Mouse (Mus musculus): Measurements from ENCODE around the gene Atg16l2.

Gene Atg16l2

DNA sequence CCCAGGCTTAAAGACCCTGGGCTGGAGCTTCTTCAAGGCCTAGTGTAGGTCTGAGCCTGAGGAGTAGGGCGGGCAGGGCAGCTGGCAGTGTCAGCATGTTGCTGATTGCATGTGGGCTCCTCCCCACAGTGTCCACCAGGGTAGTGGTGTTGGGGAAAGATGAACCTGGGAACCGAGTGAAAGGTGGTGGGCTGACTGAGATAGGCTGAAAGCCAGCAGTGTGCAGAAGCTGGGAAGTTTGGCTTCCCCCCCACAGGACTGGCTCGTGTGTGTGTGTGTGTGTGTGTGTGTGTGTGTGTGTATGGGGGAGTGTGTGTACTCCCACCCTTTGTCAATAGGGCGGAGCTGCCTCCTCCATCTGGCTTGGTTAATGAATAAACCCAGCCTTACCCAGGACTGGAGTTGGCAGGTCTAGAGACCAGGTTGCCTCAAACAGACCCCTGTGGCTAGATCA, 21.1 kb upstream of the Atg16l2 start:
- CTCF ChIA-PET: no interaction called here

DNA sequence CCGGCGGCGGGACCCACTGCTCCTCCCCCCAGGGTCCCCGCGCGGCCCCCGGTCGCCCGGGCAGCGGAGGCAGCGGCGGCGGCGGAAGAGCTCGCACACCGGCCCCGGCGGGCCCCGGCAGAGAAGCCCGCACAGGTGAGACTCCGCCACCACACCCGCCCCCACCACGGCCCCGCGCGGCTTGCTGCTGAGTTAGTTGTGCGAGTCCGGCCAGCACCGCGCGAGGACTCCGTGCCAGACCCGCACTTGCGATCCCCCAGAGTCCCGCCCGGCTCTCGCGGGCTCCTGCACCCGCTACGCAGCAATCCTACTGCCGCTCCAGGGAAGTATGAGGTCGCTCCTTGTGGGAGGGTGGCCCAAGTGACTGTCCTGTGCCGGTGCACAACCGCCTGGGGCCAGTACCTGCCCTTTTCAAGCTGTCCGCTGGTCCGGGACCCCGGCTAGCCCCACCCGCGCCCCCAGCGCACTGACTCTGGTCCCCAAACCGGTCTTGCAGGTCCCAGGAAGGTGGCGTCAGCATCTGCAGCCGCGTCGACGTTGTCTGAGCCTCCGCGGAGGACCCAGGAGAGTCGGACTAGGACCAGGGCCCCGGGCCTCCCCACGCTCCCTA, 19.3 kb upstream of the Atg16l2 start:
- CTCF ChIA-PET: interaction anchor here (0.7 kb wide), 1 partner anchor 177 kb away, joined by 3 read pairs; no protein-coding TSS in a partner anchor

DNA sequence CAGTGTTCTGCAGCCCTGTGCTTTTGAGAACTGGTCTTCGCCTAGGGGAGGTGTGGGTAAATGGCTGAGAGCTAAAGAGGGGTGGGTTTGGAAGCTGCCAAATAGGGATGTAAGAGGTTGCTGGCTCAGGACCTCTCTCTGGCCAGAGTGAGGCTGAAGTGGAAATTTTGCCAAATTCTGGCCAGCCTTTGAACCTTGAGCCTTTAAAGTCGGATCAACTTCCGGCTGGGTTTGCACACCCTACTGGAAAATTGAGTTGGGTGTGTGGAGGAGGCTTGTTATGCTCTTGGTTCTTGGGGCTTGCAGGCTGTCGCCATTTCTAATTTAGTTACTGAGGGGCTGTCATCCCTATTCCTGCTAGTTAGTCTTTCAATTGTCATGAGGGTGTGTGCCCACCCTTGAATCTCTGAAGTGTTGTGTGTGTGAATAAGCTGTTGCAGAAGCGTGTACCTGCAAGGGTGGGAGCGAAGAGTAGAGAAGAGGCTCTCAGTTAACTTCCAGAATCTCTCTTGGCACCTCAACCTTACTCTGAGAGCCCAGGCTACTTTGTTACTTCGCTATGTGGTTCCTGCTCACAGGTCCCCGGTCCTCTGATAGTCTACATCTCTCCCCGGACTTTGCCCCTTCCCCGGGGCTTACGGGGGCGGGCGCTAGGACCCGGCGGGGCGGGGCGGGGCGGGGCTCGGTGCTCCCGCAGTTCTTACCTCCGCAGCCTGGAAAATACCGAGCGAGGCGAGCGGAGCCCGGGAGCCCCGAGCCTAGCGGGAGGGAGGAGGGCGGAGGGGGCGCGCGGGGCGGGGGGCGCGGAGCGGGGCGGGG, 18.6 kb upstream of the Atg16l2 start:
- CTCF ChIA-PET: interaction anchor here (0.7 kb wide), 1 partner anchor 176 kb away, joined by 3 read pairs; no protein-coding TSS in a partner anchor

DNA sequence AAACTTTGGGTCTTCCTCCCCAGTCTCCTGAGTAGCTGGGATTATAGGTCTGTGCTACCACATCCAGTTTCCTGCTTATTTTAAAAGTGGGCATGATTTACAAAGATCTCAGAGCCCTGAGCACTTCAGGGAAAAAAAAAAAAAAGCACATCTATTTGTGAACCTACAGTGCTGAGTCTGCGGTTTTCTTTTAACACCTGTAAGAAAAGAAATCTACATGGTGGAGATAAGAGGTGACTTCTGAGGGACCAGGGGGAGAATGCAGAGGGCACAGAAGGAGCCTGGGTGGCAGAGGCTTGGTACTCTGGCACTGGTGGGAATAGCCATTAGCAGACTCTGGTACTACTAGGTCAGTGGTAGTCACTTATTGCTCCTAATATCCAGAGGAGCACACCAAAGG, 17.7 kb upstream of the Atg16l2 start:
- CTCF ChIA-PET: interaction anchor here (0.7 kb wide), 1 partner anchor 23 kb away, joined by 12 read pairs; no protein-coding TSS in a partner anchor

DNA sequence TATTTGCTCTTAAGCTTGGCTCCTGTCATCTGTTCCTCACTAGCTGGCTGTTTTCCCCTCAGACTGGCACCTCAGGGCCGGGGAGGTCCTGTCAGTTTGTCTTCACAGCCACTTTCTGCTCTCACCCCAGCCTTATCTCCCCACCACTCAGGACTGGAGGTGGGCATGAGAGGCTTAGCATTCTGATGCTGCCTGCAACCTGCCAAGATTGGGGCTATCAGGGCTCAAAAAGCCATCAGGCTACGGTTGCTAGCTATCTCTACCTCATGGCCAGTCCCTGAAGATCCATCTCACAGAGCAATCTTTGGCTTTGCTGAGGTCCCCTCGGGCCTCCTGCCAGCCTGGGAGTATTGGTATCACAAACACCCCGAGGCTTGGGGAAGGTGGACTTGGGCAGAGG, 16.8 kb upstream of the Atg16l2 start:
- CTCF ChIA-PET: no interaction called here

DNA sequence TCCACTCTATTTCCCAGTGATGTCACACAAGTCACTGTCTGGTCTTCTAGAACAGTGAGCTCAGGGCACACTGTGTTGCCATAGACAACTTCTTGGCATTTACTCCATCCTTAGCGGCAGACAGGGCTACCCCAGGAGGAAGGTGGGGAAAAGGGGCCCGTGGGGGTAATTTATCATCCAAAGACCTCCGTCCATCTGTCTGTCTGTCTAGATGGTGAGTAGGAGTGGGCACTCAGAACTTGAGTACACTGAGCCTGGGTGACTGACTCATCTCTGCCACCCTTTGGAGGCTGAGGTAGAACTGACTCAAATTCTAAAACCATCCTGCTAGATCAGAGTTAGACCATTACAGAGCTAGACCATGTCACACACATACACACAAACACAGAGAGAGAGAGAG, 15.0 kb upstream of the Atg16l2 start, which contains the start of gene Stard10:
Gene Stard10 (plus strand): TSS at position 73 of the 400 bp plus-strand sequence.
- CTCF ChIA-PET: no interaction called here

DNA sequence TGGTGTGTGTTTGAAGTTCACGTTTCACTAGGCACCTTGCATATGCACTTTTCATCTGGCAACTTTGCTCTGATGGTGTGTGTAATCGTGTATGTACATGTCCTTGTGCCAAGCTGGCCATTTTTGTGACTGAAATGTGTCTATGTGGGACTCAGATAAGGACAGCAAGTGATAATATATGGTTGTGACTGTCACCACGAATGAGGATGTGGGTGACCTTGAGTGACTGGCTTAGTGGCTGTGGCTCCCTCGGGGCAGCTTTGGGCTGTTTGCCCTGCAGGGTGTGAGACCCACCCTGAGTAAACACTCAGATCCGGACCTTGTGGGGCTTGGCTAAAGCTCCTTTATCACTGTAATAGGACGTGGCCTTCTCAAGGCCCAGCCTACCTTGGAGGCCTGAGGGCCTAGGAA, 14.5 kb upstream of the Atg16l2 start:
- CTCF ChIA-PET: no interaction called here

DNA sequence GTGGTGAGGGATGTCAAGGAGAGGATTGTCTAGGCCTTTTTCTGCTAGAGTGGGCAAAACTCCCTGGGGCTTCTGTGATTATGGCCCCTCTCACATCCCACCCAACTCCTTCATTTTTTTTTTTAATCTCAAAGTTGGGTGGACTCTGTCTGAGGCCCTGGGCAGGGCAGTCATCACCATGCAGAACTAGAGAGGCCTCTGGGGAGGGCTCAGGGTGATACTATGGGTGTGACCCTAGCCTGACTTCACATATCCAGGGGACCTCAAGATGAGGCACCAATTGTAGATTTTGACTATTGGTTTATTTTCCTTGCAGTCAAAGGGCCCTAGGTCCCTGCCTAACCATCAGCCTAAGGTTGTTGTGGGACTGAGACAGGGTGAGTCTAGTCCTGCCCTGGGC, 13.6 kb upstream of the Atg16l2 start:
- CTCF ChIA-PET: no interaction called here

DNA sequence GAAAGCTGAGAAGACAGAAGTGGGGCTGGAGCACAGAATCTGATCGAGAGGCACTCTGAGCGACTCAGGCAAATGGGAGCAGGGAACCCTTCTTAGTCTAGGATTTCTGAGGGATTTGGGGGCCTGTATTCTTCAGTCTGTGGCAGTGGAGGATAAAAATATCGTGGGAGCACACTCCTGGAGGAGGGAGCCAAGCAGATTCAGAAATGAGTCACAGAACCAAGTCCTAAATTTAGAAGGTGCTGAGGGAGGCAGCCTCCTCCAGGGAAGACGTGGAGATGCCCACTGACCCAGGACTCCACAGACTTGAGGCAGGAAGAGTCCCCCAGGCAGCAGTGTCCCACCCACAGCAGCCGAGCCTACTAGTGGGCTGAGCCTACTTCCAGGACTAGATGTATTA, 12.3 kb upstream of the Atg16l2 start:
- CTCF ChIA-PET: no interaction called here

DNA sequence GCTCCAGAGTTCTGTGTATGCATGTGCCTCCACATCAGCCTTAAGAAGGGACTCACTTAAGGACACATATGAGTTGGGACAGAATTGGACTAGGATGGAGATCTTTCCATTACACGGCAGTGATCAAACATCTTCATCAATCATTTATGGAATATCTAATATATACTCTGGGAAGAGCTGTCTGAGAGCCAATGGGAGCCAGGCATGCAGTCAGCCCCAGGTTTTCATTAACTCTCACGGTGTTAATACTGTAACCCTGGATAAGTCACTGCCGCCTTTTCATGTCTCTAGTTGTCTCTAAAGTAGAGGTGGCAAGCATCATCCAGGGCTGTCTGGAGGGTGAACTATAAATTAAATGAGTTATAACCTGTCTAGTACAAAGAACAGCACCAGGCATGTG, 11.0 kb upstream of the Atg16l2 start:
- CTCF ChIA-PET: interaction anchor here (0.6 kb wide), 1 partner anchor 65 kb away, joined by 6 read pairs; no protein-coding TSS in a partner anchor

DNA sequence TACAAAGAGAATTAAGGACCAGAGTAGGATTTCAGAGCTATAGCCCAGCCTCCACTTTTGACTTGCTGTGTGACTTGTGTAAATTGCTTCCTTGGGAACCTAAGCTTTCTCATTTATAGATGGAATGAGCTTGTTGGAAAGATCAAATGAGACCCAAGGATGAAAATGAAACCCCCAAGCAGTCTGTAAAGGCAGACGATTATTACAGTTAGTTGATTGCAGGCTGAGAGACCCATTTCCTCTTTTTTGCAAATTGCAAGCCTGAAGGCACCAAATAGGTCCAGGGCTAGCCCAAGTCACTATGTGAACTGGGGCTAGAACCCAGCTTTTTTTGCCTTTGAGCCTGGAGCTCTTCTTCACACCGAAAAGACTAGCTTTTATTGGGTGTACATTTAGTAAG, 9.0 kb upstream of the Atg16l2 start:
- CTCF ChIA-PET: interaction anchor here (0.6 to 2.0 kb wide), 4 partner anchors 51 to 298 kb away, joined by 3 to 12 read pairs (median 6); no protein-coding TSS in a partner anchor

DNA sequence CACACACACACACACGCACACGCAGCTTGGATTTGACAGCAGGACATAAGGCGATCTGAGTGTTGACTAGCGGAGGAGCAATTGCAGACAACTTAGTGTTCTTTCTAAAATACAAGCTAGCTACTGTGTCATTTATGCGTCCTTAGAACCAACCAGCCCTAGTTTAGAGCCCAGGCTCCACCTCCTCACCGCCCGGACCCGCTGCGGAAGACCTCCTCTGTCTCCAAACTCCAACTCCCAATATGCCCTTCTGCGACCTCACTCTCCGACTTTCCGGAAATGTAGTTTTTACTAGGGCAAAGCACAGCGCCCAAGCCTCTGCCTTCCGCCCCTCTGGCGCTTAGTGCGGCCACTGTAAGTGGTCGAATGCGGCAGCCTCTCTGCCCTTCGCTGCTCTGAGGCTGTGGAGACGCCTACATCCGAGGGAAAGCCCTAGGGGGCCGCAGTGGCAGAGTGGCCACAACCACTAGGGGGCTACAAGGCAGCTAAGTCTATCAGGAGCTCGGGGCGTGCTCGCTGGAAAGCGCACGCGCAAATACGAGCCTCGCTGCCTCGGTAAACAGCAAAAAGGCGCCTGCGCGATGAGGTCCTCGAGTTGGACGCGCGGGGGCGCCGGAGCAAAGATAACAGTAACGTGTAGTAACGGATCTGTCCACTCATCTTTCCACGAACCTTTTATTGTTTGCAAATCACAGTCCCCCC, 8.4 kb upstream of the Atg16l2 start:
- CTCF ChIA-PET: interaction anchor here (0.6 to 2.0 kb wide), 5 partner anchors 52 to 297 kb away, joined by 3 to 12 read pairs (median 4); no protein-coding TSS in a partner anchor

DNA sequence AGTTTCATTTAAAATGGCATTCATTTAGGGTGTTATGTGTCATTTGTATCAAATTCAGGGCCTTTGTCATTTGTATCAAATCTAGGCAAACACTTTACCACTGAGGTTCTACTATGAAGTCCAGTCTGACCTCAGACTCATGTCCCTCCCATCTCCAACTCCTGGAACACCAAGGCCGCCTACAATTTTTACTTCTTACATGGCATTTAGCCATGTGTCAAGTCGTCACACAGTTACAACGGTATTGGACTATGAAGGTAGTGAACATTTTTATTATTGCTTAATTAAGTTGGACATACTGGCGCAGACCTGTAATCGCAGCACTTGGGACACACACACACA, 7.9 kb upstream of the Atg16l2 start:
- CTCF ChIA-PET: interaction anchor here (2.0 kb wide), 1 partner anchor 53 kb away, joined by 12 read pairs; no protein-coding TSS in a partner anchor

DNA sequence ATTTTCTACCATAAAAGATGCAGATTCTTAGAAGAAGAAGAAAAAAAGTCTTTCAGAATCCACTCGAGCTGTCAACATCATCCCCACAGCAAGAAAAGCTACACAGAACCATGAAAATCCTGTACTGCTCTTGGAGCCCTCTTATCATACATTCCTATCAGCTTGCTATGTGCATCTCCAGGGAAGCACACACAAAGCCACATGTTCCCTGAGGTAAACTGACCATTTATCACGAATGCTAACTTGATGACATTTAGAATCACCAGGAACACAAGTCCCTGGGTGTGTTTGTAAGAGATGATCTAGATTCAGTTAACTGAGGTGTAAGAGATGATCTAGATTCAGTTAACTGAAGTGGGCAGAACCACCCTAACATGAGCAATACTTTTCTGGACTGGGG, 4.8 kb upstream of the Atg16l2 start:
- CTCF ChIA-PET: no interaction called here

DNA sequence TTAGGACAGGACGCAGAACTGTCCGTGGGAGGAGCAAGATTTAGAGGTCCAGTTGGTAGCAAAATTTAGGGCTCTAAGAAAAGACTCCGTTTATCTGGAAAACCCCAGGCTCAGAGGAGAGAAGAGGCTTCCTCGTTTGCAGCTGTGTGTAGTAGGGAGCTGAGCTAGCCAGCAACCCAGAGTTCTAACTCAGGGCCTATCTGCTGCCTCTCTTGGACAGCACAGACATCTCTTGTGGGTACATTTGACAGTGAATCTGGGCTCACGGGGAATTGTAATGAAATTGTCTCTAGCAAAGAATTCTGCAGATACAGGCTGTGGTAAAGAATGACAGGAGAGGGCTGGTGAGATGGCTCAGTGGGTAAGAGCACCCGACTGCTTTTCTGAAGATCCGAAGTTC, 640 bp upstream of the Atg16l2 start:
- CTCF ChIA-PET: interaction anchor here (0.6 kb wide), 1 partner anchor 182 kb away, joined by 3 read pairs; no protein-coding TSS in a partner anchor

DNA sequence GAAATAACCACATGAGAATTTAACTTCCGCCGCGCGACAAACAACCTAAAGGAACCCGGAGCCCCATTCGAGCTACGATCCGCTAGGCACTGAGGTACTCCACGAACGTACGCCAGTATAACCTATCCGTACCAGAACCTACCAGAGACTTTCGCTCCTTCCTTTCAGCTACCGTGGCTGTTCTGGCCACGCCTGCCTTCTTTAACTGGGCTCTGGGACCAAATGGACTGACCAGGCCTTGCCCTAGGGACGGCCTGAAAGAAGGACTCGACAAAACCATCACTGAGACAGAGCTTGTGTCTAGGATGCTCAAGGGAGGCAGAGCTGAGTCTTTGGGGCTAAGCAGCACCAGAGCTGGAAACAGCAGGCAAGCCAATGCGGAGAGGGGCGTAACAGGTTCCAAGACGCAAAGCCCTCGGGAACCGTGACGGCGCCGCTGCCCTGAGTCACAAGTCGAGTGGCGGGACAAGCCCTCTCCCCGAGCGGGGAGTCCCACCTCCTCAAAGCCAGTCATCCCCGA, 630 bp downstream of the Atg16l2 start:
- CTCF ChIA-PET: interaction anchor here (0.6 to 1.3 kb wide), 4 partner anchors 13 to 111 kb away, joined by 3 to 10 read pairs (median 4); no protein-coding TSS in a partner anchor

DNA sequence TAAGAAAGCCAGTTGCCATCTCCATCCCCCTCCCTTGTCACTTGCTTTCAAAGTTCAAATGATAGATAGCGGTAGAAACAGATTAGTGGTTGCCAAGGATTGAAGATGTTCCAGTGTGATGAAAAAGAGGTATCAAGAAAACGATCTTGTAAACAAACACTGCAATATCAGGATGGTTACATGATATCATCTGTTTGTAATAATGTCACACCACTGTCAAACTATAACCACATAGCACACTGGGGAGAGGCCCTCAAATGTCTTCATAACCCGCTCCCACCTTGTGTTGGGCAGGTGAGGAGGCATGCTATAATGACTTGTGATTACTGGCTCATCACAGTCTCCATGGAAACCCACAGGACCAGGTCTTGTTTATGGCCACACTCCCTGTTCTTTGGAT, 3.7 kb downstream of the Atg16l2 start:
- CTCF ChIA-PET: interaction anchor here (0.7 kb wide), 1 partner anchor 43 kb away, joined by 3 read pairs; no protein-coding TSS in a partner anchor

DNA sequence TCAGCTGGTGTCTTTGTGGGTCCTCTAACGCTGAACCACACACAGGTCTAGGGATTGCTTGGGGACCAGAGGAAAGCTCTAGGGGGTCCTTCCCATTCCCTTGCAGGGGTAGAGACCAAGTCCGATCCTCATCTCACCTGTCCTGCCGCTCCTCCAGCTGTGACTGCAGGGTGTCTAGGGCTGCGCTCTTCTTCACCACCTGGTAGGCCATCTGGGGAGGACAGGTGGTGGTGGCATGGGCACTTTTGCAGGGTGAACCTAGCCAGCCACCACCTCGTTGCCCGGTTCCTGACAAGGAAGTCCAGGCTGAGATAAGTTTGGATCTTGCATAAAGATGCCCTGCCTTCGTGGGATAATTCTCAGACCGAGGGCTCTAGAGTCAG, 5.0 kb downstream of the Atg16l2 start:
- CTCF ChIA-PET: interaction anchor here (0.7 kb wide), 1 partner anchor 101 kb away, joined by 3 read pairs; no protein-coding TSS in a partner anchor

DNA sequence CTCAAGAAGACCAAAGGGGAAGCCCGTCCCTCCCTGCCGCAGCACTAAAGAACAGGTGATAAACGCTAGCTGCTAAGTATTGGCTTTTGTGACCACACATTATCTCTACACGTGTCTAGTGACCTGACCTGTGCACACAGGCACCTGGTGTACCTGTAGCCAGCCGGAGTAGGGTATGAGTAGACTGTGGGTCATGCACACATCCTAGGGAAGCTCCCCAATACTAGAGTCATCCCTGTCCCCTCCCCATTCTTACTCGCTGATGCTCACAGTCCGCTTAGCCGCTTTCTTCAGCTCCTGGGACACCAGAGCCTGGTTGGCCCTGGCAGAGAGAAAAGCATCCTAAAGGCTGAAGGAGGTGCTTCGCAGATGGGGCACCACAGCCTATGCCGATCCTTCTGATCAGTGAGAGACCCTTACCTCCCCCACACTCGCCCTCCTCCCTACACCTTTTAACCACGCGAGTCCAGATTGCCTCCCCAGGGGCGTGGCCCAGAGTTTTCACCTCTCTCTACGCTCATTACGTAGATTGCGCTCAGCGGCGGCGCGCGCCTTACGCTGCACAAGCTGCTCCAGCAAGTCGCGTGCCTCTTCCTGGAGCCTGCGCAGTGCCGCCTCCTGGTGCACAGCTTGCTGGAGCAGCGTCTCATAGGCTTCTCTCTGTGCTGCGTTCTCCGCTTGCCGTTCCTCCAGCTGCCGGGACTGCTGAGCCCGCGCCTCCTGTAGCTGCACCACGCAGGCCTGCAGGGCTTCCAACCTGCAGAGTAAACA, 5.6 kb downstream of the Atg16l2 start:
- CTCF ChIA-PET: no interaction called here

DNA sequence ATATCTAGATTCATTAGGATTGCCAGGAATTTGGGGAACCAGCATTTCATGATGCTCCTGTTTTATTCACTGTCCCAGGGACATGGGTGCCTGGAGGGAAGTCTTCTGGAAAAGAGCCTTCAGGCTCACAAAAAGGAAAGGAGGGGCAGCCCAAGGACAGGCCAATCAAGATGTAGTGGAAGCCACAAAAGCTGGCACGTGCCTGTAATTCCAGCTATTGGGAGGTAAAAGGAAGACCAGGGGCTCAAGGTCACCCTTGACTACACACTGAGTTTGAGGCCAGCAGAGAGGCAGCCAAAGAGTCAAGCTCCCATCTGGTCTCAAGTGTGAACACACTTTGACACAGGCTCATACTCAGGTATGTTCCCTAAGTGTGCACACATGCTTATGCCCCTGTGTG, 6.6 kb downstream of the Atg16l2 start:
- CTCF ChIA-PET: no interaction called here

DNA sequence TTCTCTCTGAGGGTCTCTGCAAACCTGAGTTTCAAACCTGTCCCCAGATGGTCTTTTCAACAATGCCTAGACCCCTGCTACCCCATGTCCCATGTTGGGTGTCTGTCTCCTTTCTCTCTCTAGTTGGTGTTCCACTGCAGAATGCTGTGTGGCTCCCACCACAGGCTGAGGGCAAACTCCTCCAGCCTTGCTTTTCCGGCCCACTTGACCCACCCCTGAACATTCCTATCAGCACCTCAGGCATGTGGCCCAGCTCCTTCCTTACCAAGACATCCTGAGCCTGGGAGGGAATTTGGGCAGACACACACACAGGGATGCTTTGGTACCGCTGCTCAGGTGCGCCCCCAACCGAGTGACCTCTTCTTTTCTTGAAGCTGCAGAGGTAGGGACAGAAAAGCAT, 8.4 kb downstream of the Atg16l2 start:
- CTCF ChIA-PET: interaction anchor here (0.7 kb wide), 1 partner anchor 40 kb away, joined by 5 read pairs; no protein-coding TSS in a partner anchor
